Comparison of ENCODE assay signal across 27 mouse cellular contexts in genomic region chr11:50848520-50849137, GRCm38 (mm10). TPM values are rescaled to one million over a fixed set of nuclear protein-coding genes. Genes with fewer than 3 reads are reported as not detected.
A peak's percentile ranks its signal among the peaks of the same experiment; 100 is the strongest.
DNase-seq lines count a peak whose midpoint lies in the region; ATAC-seq lines count a peak whose summit lies in the region.
"Had no signal": no experiment of that assay in that cellular context is flagged by ENCODE, and none has a peak within 500 bp of the region (broad histone marks: within the 10 kb centered on the region; RNA-seq: fewer than 3 reads in every experiment).

No protein-coding gene starts in this region.

- no peak for DNase-seq in heart, postnatal 36 days
- peak; percentile 30 to 34 for DNase-seq in B cell, adult 2 months
- DNase-seq in adrenal gland, postnatal 14 days = peak; percentile 30
- DNase-seq in thymus, postnatal 14 days = peak; percentile 36
- DNase-seq in cerebellum, adult 11-12 months = no peak
- no peak for DNase-seq in Muller cell, postnatal 12 days (ENCODE audit: inconsistent ontology term)
- DNase-seq: cerebellum, adult 18-20 months; cerebellum, postnatal 25 days; gastrocnemius, postnatal 25 days; heart, postnatal 14 days; kidney, adult 2 months; kidney, postnatal 10 days; lung, postnatal 4 days; right cerebral cortex, adult 18-20 months had no signal

- no peaks in the 10 kb centered on the region for H3K36me3 ChIP-seq in heart, embryonic 13.5 days
- H3K36me3 ChIP-seq: embryonic facial prominence, embryonic 10.5 days; hindbrain, embryonic 13.5 days; limb, embryonic 13.5 days; lung, embryonic 15.5 days had no signal

- ATAC-seq in heart, embryonic 13.5 days (ENCODE audit: extremely low read depth, insufficient number of reproducible peaks, low FRiP score, low TSS enrichment) = no peak
- ATAC-seq: forebrain, embryonic 14.5 days; inflammation-experienced regulatory T-cells, adult 6 months had no signal

- H3K4me2 ChIP-seq in heart, embryonic 13.5 days = no peak overlapping the region
- H3K4me2 ChIP-seq: hindbrain, embryonic 13.5 days; limb, embryonic 13.5 days; lung, embryonic 15.5 days; midbrain, embryonic 11.5 days had no signal

- peaks cover 75% of the 10 kb centered on the region for H3K27me3 ChIP-seq in heart, embryonic 13.5 days (replicated peaks)

- H3K9me3 ChIP-seq in heart, embryonic 13.5 days = peaks cover 8% of the 10 kb centered on the region; the same call in 1 of the 2 replicates
- H3K9me3 ChIP-seq: lung, embryonic 15.5 days had no signal

- intact Hi-C loops in heart, postnatal 36 days (cut with DNase I) = no loop called here

- 31% methylated on average over 3 of the region's 3 CpGs for WGBS in heart, embryonic 13.5 days

- H3K4me1 ChIP-seq in heart, embryonic 13.5 days = peaks cover 32% of the 10 kb centered on the region

- H3K4me3 ChIP-seq in heart, embryonic 13.5 days = peak overlapping the region; percentile 9; the same call in 1 of the 2 replicates
- H3K4me3 ChIP-seq: embryonic facial prominence, embryonic 10.5 days; hindbrain, embryonic 13.5 days; limb, embryonic 13.5 days; lung, embryonic 15.5 days had no signal

- no peak overlapping the region for H3K27ac ChIP-seq in heart, embryonic 13.5 days (replicated peaks)
- H3K27ac ChIP-seq: embryonic facial prominence, embryonic 10.5 days; hindbrain, embryonic 13.5 days; limb, embryonic 13.5 days; liver, embryonic 14.5 days; lung, embryonic 15.5 days had no signal

- H3K9ac ChIP-seq in heart, embryonic 13.5 days = no peak overlapping the region
- H3K9ac ChIP-seq: hindbrain, embryonic 13.5 days; limb, embryonic 13.5 days; liver, embryonic 14.5 days; lung, embryonic 15.5 days had no signal

RNA-seq across cellular contexts. Expression of gene Grm6, which starts 1.9 kb away (rescaled TPM):
- not detected in 2 replicates for polyA plus RNA-seq in heart, embryonic 13.5 days (2015; fragmentation: Nextera tagmentation; extraction: Ambion mirVana)
- not detected for total RNA-seq in heart, postnatal 36 days (2021)
- 0.07 and 1.1 TPM in 2 replicates for total RNA-seq in adrenal gland, postnatal 14 days (2021)
- total RNA-seq: gastrocnemius, postnatal 25 days; heart, postnatal 14 days; layer of hippocampus, adult 18-20 months; layer of hippocampus, postnatal 25 days had no signal
- polyA plus RNA-seq: embryonic facial prominence, embryonic 10.5 days; forebrain, embryonic 14.5 days; hindbrain, embryonic 13.5 days; inflammation-experienced regulatory T-cells, adult 6 months; limb, embryonic 13.5 days; midbrain, embryonic 11.5 days; neural tube, embryonic 11.5 days had no signal

RNA-seq across cellular contexts. Expression of gene Zfp879, which starts 7.3 kb away (rescaled TPM):
- 0.31 and 0.49 TPM in 2 replicates for polyA plus RNA-seq in heart, embryonic 13.5 days (2015; fragmentation: Nextera tagmentation; extraction: Ambion mirVana)
- 1 to 10 TPM; 1.5 to 1.6 TPM for total RNA-seq in heart, postnatal 36 days (2021)
- total RNA-seq in adrenal gland, postnatal 14 days (2021) = 0.79 and 0.82 TPM in 2 replicates
- total RNA-seq: monocyte, adult 5-6 weeks had no signal
- polyA plus RNA-seq: inflammation-experienced regulatory T-cells, adult 6 months had no signal

RNA-seq across cellular contexts. Expression of gene Zfp354c, which starts 21.1 kb away (rescaled TPM):
- polyA plus RNA-seq in heart, embryonic 13.5 days (2015; fragmentation: Nextera tagmentation; extraction: Ambion mirVana) = 12.6 and 13.5 TPM in 2 replicates
- total RNA-seq in heart, postnatal 36 days (2021) = 1 to 10 TPM; 3.8 to 5.0 TPM
- 5.2 and 9.8 TPM in 2 replicates for total RNA-seq in adrenal gland, postnatal 14 days (2021)

RNA-seq across cellular contexts. Expression of gene Zfp454, which starts 38.8 kb away (rescaled TPM):
- polyA plus RNA-seq in heart, embryonic 13.5 days (2015; fragmentation: Nextera tagmentation; extraction: Ambion mirVana) = 2.7 and 3.7 TPM in 2 replicates
- 1 to 10 TPM; 1.1 to 1.3 TPM for total RNA-seq in heart, postnatal 36 days (2021)
- total RNA-seq in adrenal gland, postnatal 14 days (2021) = 2.5 and 3.0 TPM in 2 replicates
- total RNA-seq: monocyte, adult 5-6 weeks had no signal
- polyA plus RNA-seq: inflammation-experienced regulatory T-cells, adult 6 months had no signal

Comparison
In these comparisons a context has a peak if more than half of its experiments do, and no peak if none do; other contexts are left out.
1. DNase-seq: peak in B cell, adult 2 months (2 of 2), adrenal gland, postnatal 14 days (single experiment) and thymus, postnatal 14 days (single experiment); none in heart, postnatal 36 days (0 of 2), cerebellum, adult 11-12 months (single experiment) and Muller cell, postnatal 12 days (single experiment).